Mouse (Mus musculus): Measurements from ENCODE around the gene Dph1.

DNA sequence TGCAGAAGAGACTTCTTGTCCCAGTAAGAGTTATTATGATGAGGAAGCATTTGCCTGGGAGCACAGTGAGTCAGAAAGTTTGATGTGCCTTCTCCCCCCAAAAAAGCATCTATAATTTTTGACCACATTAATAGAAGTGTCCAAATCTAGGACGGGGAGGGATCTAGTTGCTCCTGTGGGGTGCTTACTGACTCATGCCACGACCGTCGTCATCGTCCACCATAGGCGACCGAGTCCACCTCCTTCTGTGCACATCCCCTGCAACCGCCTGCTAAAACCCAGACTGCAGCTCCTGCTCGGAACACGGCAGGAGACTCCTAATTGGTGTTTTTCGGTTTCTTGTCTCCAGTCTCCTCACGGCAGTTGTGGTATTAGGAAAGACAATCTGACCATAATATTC lies 33.0 kb upstream of the Dph1 start:
- no peak for TF ChIP-seq CTCF (conservative IDR thresholded peaks at IDR 0.05; ENCODE audit: low read length)
- no peak for TF ChIP-seq POU5F1 (IDR thresholded peaks at IDR 0.05; ENCODE audit: borderline replicate concordance, low read length)

Measured in E14TG2a.4 (cell line).